Mouse (Mus musculus): ENCODE measurements around the gene Neurl3. TPM values are rescaled to one million over a fixed set of nuclear protein-coding genes. Genes with fewer than 3 reads are reported as not detected.

Gene Neurl3
- total RNA-seq (2021), result 1 to 10 TPM; 2.8 to 2.9 TPM
- long read RNA-seq, experiment 1, partial matches to known transcripts, result 0 of 4 reads
- long read RNA-seq, experiment 1, other reads (novel, unspliced or antisense), result 1 of 4 reads
- long read RNA-seq, experiment 2, partial matches to known transcripts, result 0 of 1 reads
- long read RNA-seq, experiment 2, other reads (novel, unspliced or antisense), result 0 of 1 reads

DNA sequence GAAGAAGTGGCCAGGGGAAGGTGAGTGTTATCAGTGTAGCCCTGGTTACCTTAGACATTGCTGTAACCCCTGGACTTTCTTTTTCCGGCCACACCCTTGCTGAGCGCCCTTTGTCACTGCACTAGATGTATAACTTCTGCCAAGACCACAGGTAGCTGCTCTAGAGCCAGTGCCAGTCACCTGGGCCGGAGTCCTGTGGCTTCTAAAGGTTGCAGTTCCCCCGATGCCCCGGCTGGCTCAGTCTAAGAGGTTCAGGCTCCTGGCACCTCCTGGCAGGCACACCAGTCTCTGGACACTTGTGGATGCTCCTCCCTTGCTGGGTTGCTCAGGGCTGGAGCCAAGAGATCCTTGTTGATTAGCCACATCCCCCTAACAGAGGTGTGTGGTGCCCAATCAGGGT lies at the start of gene Neurl3:
Gene Neurl3, minus strand, starts transcription at position 225 of the 400 bp plus-strand sequence.
- no peak for DNase-seq (ENCODE audit: low spot score in 2 of 2)

DNA sequence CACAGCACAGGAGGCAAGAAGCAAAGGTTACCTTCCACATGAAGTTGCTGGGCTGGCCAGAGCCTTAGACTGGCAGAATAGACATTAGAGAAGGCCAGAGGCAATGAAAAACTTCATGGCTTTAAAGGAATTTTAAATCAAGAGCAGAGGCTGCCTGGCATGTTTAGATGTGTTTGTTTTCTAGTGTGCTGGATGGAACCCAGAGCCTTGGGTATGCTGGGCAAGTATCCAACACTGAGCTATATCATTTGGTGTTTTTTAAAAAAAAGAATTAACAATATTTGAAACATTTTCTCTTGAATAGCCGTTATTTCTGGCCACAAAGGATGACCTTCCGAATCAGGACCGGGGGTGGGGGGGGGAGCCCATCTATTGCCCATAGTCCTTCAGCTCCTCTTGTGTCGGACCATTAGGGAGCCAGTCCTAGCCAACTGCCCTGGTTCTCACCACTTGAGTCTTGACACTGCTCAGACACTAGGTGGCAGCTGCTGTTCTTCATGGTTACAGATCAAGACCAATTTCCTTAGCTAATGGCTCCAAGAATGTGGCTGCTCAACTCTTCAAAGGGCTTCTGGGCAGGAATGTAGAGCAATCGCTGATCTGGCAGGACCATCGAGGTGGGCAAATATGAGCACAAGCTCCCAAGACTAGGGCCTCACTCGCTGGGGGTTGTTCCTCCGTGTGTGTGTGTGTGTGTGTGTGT lies 49.4 kb upstream of the Neurl3 start:
- no peak for DNase-seq (ENCODE audit: low spot score in 2 of 2)

DNA sequence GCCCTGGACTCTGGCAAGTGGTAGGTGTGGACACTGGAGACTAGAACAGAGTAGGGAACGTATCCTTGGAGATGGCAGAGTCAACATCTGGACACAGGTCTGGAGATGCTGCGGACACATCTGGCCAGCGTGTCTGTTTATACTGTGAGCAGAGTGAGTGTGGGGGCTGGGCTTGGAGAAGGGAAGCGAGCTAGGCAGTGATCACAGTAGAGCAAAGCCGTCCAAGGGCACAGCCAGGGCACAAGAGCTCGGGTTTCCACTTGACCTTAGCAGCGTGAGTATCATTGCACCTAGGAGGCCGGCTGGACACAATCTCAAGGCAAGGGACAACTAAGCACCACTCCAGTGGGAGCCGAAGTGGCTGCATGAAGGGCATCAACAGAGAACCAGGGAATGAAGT lies 48.6 kb upstream of the Neurl3 start:
- DNase-seq (ENCODE audit: low spot score in 2 of 2), result no peak

DNA sequence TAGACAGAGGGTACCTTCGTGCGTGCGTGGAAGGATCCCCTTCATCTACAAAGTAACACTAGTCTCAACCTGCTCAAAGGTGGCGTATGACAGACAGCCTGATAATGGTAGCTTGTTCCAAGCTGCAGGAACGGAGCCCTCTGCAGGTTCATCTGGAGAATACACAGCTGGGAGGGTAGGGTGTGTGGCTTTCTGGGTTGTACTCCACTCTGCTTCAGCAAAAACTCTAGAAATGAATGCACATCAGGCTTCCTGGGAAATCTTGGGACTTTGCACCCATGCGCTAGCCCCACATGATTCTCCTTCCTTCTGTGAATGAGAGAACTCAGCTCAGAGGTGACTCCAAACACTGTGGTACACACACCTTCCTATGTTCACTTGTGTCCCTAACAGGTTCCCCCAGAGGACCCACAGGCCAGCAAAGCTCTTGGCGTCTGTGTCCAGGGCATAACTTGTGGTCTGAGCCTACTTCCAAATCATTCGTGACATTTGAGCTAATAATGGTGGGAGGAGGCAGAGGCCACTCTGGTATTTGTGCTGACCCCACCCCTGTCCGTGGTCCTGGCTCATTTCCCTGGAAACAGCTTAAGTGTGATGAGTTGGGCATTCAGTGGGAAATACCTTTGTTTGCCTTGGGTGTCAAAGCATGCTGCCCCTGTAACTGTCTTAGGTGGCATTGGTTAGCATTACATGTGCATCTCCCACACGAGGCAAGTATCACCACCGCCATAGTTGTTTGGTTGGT lies 47.5 kb upstream of the Neurl3 start:
- no peak for DNase-seq (ENCODE audit: low spot score in 2 of 2)

DNA sequence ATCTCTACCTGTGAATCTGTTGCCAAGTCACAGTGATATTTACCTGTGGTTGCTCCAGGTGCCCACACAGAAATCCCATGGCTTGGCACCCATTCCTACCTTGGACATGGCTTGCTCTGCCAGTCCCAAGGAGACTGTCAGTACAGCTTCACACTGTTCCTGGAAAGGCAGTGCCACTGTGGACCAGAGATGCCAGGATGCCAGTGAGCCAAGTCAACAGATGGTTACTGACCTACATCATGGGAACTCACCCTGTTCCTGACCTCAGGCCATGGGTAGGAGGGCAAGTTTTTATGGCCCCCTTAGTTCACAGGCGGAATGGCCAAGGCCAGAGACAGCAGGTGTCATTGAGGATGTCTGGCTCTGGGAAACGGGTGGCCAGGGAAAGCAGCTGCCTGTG lies 46.7 kb upstream of the Neurl3 start:
- DNase-seq (ENCODE audit: low spot score in 2 of 2), result no peak

DNA sequence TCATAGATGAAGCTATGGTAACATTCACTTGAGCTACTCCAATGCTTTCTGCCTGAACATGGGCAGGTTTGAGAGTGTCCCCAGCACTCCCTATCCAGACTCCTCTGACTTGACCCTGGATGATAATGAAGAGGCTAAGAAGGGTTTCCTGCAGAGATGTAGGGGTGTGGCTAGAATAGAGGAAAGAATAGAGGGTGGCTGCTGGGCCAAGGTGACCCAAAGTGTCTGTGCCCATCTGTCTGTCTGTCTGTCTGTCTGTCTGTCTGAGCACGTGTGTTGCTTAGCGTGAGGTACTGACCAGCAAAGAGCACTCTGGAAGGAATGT lies 41.3 kb upstream of the Neurl3 start:
- DNase-seq (ENCODE audit: low spot score in 2 of 2), result no peak

DNA sequence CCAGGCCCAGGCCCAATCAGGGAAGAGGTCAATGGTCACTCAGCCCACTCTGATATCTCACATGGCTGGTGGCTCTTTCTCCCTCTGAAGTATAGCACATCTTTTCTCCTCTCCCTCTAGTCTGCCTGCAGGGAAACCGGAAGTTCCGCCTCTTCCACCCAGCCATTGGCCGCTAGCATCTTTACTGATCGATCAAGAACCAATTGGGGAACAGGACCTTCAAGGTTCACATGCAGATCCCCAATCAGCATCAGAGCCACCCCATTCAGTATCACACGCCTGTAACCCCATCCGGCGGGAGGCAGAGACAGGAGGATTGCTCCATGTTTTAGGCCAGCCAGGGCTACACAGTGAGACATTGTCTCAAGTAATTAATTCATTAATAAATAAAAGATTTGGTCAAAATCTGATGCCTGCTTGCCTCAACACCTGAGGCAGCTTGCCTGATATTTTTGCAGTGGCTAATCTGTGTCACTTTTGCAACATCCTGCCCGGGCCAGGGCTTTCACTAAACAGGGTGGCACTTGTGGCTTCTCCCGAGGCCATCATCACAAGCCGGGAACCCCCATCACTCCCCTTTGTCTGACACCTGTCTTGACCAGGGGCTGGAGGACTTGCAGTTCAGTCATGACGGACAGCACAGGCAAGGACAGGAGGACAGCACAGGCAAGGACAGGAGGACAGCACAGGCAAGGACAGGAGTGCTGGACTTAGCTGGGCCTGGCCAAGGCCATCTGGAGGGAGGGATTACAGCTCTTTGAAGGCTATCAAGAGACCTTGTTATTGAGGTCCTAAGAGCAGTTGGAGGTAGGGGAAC lies 40.7 kb upstream of the Neurl3 start:
- DNase-seq (ENCODE audit: low spot score in 2 of 2), result no peak

DNA sequence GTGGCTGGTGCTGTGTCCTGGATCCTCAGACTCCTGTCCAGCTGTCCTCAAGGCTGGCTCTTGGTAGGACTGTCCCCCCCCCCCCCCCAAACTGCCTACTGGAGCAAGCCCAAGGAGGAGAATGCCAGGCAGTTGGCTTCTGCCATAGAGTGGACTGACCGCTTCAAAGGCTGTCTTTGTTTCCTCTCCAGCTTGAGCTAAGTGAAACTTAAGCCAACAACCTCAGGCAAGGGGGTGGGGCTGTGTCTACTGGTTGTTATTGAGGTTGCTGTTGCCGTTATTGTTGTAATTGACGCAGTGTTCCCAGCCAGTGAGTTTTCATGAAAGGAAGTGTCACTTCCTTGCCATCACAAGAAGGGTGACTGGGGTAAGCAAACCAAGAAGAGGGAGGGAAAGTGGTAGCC lies 35.0 kb upstream of the Neurl3 start:
- DNase-seq (ENCODE audit: low spot score in 2 of 2), result no peak

DNA sequence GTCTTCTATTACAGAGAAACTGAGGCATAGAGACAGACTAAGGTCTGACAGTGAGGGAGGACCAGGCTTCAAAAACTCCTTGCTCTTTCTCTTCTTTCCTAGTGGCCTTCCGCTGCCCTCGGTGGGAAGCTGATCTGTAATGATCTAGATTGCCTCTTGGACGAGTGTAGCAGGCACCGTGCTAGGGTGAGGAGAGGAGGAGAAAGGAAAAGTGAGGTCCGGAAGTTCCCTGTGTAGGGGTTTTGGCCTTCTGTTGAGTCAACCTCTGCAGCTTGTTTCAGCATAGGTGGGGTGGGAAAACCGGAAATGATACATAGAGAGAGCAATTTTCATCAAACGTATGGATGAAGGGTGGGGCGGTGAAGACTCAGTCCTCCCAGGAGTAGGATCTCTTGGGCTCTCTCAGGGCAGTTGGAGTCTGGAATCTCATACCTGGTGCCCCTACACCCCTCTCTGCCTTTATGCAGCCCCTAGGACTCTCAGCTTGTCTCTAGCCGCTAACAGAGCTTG lies 34.5 kb upstream of the Neurl3 start:
- no peak for DNase-seq (ENCODE audit: low spot score in 2 of 2)

DNA sequence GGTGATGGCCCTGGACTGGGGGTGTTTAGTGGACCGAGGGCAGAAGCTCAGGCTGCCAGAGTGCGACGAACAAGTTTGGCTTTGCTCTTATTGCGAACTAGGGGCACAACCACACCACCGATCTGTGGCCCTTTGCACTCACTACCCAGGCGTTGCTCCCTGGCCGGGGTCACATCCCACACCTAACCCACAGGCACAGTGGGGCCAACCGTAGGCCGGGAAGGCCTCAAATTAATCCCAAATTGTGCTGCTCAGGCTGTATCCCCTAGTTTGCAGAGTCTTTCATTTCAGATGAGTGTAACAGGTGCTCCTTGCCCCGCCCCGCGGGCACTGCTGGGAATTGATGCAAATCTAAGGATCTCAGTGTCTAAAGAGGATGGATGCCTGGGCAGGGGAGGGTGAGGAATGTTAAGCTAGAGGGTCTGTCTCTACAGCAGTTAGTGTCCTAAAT lies 34.0 kb upstream of the Neurl3 start:
- no peak for DNase-seq (ENCODE audit: low spot score in 2 of 2)

DNA sequence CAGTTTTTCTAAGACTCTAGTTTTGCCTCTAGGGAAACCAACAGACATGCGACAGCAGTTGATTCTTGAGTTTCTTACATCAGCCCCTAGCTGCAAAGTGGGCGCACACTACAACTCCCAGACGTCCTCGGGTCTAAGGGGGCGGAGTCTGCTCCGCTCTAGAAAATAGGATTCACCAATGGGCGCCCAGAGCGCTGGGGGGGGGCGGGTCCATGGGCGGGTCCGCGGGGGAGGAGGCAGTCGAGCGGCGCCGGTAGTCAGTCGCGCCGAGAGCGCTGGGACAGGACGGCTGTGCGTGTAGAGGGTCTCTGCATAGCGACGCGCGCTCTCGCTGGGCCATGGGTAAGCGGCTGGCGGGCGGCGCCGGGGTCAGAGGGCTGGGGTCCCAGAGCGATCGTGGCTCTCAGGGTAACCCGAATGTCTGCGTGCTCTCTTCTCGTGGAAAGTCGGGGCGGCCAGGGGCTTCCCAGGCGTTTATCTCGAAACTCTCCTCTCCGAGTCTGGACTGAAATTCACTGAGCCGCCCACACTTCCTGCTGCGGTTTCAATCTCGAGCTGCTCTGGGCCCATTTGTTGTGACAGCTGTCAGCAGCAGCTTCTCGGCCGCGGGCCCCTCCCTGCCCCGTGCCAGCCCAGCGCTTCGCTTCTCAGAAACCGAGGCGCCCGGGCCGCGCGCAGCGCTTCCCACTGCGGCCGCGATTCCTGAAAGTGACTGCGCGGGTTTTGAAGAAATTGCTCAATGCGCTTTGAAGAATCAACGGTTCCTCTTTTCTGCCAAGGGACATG lies 33.2 kb upstream of the Neurl3 start, which contains the start of gene Arid5a:
Gene Arid5a, plus strand, starts transcription at position 239 of the 786 bp plus-strand sequence.
- DNase-seq (ENCODE audit: low spot score in 2 of 2), result peak; percentile 69 to 86

DNA sequence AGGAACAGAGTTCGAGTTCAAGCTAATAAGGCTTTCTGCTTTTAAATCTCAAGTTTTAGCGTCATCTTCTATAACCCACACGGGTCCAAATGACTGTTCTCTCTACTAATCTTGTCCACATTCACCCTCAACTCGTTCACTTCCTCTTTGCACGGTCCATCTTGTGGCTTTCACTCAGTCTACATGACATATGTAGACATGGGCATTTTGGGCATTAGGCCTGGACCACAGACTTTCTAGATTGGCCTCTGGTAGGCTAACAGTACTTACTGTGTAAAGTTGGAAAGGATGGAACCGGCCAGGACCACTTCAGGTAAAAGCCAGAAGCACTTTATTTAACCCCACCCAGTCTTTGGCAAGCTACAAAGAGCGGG lies 32.6 kb upstream of the Neurl3 start:
- no peak for DNase-seq (ENCODE audit: low spot score in 2 of 2)

DNA sequence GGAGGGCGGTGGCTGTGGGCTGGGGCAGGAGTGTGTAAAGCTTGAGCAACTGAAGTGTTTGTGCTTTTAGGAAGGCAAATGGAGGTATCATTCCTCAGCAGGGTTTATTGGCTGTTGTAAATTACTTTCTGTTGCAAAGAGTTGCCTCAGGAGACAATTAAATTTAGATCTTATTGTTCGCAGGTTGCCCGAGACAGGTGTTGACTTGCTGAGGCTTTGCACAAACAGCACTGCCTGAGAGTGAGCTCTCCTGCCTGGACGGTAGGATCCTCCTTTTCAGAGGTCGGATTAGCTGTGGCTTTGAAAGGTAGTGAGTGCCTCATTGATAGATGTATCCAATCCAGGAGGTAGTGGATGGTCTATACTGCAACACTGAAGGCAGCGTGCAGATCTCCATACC lies 31.6 kb upstream of the Neurl3 start:
- no peak for DNase-seq (ENCODE audit: low spot score in 2 of 2)

DNA sequence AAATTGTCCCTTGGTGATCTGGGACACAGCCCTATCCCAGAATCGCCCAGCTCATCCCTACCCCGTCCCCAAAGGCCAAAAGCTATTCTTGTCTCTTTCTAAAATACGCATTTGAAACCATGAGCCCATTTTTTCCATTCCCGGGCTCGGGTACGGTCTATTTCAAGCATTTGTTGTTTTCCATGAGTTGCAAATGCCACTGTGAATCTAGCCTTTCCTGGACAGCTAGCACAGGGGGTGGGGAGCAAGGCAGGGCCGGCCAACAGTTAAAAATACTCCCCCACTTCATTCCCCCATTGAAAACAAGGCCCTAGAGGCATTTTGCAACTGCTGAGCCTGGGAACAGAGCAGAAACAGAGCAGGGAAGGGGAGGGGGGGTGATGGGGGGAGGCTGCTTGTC lies 30.3 kb upstream of the Neurl3 start:
- no peak for DNase-seq (ENCODE audit: low spot score in 2 of 2)

DNA sequence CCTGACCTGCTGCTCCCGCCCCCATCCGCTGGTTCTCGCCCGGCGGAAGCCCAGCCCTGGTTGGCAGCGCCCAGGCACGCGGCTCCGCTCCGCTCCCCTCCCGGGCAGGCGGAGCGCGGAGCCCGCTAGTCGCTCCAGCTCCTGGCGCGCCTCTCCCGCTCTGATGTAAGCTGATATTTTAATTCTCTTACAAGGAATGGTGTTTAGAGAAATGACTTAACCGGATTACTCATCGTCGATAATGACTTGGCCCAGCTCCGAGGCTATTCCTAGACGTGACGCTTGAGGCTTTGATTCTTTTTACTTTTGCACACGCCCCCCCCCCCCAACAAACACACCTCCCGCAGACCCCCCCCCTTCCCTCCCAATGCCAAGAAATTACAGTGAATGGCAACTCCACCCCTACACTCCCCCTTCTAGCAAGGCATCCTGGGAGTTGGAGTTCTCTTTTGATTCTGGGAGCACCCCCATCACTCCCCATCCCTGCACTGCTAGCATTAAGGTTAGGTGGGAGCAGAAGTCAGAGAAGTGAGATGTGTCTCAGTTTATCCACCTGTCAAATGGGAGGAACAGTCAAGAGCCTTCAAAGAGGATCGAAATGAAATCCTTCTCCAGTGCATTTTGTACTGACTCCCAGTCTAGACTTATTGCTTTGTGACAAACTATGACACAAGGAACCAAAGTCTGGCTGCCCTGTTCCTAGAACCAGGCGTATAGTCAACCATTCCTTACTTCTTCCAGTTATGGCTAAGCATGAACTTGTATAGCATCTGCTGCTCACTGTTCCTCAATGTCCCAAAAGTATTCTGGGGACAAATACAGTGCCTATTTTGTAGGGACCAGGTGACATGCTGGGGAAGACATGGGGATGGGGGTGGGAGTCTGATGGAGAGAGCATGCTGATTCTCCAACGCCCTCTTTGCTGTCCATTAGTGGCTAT lies 29.2 kb upstream of the Neurl3 start:
- DNase-seq (ENCODE audit: low spot score in 2 of 2), result peak; percentile 65 to 77

DNA sequence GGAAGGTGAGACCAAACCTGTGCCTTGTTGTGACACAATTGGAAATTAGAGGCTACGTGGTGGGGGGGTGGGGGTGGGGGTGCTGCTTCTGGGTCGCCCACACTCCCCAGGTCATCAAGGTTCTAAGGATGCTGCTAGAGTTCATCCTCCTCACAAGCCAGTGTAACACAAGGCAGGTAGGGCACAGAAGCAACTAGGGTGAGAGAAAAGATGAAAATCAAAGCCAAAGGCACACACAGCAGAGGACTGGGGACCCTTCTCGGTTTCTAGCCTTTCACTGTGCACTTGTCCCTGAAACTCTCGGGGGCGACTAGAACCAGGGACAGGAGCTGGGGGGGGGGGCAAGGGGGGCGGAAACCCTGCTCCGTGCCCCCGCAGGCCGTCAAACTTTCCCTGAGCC lies 28.5 kb upstream of the Neurl3 start:
- no peak for DNase-seq (ENCODE audit: low spot score in 2 of 2)

DNA sequence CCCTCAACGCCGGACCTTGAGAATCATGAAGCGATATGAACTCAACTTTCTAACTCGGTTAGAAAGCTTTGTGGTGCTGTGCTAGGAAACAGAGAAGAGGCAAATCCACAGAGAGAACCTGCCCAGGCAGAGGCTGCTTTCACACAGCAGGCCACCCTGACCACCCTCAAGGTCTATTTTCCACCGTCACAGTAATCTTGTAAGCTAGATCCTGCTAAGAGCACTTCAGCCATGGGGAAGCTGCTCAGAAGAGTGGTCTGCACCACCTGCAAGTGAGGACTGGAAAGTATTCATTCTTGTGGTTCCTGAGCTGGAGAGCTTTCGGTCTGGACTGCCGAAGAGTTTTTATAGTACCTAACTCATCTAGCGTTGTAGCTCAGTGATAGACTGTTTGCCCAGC lies 27.8 kb upstream of the Neurl3 start:
- DNase-seq (ENCODE audit: low spot score in 2 of 2), result no peak

DNA sequence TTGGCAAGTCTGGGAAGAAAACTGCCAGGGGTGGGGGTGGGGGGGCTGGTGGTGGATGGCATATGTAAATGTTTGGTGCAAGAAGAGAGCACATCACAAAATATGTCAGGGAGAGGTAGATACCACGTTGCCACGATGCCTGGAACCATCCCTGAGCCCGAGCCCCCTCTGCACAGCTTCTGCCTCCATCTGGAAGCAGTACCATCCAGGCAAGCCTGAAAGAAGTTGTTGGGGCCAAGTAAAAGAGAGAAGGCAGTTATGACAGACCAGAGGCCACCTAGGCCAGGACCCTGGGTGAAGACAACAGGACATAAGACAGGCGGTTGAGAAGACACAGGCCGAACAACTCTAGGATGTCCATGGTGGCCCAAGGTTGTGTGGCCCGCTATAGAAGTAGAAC lies 26.0 kb upstream of the Neurl3 start:
- no peak for DNase-seq (ENCODE audit: low spot score in 2 of 2)

DNA sequence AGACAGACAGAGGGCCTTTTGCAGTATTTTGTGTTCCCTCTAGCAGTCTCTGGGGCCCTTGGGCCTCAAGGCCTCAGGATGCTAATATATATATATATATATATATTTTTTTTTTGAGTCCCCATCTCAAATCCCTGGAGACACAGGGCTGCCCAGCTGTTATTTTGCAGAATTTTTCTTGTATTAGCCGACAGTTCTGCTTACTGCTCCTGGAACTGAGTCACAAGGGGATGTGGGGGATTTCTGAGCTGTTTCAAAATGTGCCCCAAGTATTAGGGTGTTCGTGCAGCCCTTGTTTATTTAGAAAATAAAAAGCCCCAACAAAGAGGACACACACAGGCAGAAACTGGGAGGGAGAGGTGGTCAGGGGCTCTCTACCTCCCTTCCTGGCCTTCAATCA lies 25.2 kb upstream of the Neurl3 start:
- DNase-seq (ENCODE audit: low spot score in 2 of 2), result no peak

DNA sequence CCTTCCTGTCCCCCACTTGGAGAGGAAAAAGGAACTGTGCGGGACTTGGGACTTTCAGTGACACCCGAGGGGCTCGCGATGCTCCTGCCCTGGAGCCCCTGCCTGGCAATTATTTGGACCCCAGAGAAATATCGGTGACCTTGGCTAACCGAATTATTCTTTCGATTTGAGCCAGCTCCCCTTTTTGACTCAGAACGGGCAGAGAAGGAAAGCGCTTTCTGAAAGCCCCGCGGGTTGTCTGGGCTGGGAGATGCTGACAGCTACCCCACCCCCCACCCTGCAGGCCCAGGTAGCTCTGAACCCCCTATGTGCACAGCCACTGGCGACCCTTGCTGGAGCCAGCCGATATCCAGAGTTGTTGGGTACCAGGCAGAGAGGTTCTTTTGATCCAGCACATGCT lies 24.6 kb upstream of the Neurl3 start:
- no peak for DNase-seq (ENCODE audit: low spot score in 2 of 2)
